Mouse (Mus musculus): Measurements from ENCODE around the gene Tmem174. TPM values are rescaled to one million over a fixed set of nuclear protein-coding genes. Genes with fewer than 3 reads are reported as not detected.

The Tmem174 gene
- polyA plus RNA-seq, 1 experiment from 2014 or later = not detected

DNA sequence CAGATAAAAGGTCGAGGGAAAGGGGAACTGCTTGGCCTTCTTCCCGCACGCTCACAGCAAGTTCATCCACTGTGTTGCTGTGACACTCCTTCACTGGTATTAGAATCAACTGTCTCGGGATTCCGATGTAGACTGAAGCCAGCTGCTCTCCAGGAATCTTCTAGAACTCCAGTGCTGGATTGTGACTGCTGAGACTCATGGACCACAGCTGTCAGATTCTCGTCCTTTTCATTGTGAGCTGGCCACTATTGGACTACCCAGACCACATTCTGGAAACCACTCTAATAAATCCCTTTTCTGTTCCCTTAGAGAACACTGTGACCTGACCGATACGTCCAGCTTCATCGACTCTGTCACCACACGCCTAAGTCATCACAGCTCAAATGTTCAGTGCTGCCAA lies 28.0 kb upstream of the Tmem174 start:
- no peak for DNase-seq (ENCODE audit: low spot score)

GRCm38 (mm10) chr13:98662173-98662675 lies 25.0 kb upstream of the Tmem174 start:
- Histone ChIP-seq H3K9me3 (ENCODE audit: control insufficient read depth, low read length) (no peaks in the 10 kb centered on the region; the same call in 1 of the 2 replicates), H3K9ac (ENCODE audit: low read depth, low read length) (no peak overlapping the region), H3K4me1 (replicated peaks; ENCODE audit: control insufficient read depth, insufficient read depth, low read length) (no peaks in the 10 kb centered on the region), H3K36me3 (ENCODE audit: control insufficient read depth, insufficient read depth, low read length) (no peaks in the 10 kb centered on the region), H3K27me3 (replicated peaks; ENCODE audit: control insufficient read depth, insufficient read depth, low read length) (no peaks in the 10 kb centered on the region; the same call in 1 of the 2 replicates), H3K27ac (ENCODE audit: low read depth, low read length) (no peak overlapping the region), H3K4me3 (ENCODE audit: low read depth, low read length) (no peak overlapping the region), H3K4me2 (no peak overlapping the region)
- DNase-seq (ENCODE audit: low spot score) = no peak
- 77% methylated on average over 4 of the region's 4 CpGs for WGBS
- ATAC-seq (replicated peaks; ENCODE audit: low FRiP score) = no peak

More for the DNA sequence above, 28.0 kb upstream of the Tmem174 start:
- H3K36me3 ChIP-seq (ENCODE audit: control insufficient read depth, insufficient read depth, low read length) = no peaks in the 10 kb centered on the region
- no peak overlapping the region for H3K27ac ChIP-seq (ENCODE audit: low read depth, low read length)
- H3K4me3 ChIP-seq (ENCODE audit: low read depth, low read length) = no peak overlapping the region
- no peaks in the 10 kb centered on the region for H3K27me3 ChIP-seq (replicated peaks; ENCODE audit: control insufficient read depth, insufficient read depth, low read length)
- H3K4me2 ChIP-seq = no peak overlapping the region
- 79% methylated on average over 10 of the region's 10 CpGs for WGBS
- no peak for ATAC-seq (replicated peaks; ENCODE audit: low FRiP score)
- H3K9me3 ChIP-seq (ENCODE audit: control insufficient read depth, low read length) = no peaks in the 10 kb centered on the region; the same call in 1 of the 2 replicates
- H3K4me1 ChIP-seq (replicated peaks; ENCODE audit: control insufficient read depth, insufficient read depth, low read length) = no peaks in the 10 kb centered on the region
- no peak overlapping the region for H3K9ac ChIP-seq (ENCODE audit: low read depth, low read length)

GRCm38 (mm10) chr13:98656034-98656471 lies 18.8 kb upstream of the Tmem174 start:
- Histone ChIP-seq H3K9me3 (ENCODE audit: control insufficient read depth, low read length) (no peaks in the 10 kb centered on the region), H3K9ac (ENCODE audit: low read depth, low read length) (no peak overlapping the region), H3K36me3 (ENCODE audit: control insufficient read depth, insufficient read depth, low read length) (no peaks in the 10 kb centered on the region), H3K4me3 (ENCODE audit: low read depth, low read length) (no peak overlapping the region), H3K4me2 (no peak overlapping the region), H3K4me1 (replicated peaks; ENCODE audit: control insufficient read depth, insufficient read depth, low read length) (no peaks in the 10 kb centered on the region), H3K27ac (ENCODE audit: low read depth, low read length) (no peak overlapping the region), H3K27me3 (replicated peaks; ENCODE audit: control insufficient read depth, insufficient read depth, low read length) (no peaks in the 10 kb centered on the region; the same call in 1 of the 2 replicates)
- ATAC-seq (replicated peaks; ENCODE audit: low FRiP score) (no peak), DNase-seq (ENCODE audit: low spot score) (no peak)
- WGBS = 86% methylated on average over 16 of the region's 16 CpGs

- no peaks in the 10 kb centered on the region for H3K9me3 ChIP-seq (ENCODE audit: control insufficient read depth, low read length)
- no peak overlapping the region for H3K9ac ChIP-seq (ENCODE audit: low read depth, low read length)
- ATAC-seq (replicated peaks; ENCODE audit: low FRiP score) (no peak), DNase-seq (ENCODE audit: low spot score) (no peak)
- no peaks in the 10 kb centered on the region for H3K4me1 ChIP-seq (replicated peaks; ENCODE audit: control insufficient read depth, insufficient read depth, low read length)
- H3K27ac ChIP-seq (ENCODE audit: low read depth, low read length) = no peak overlapping the region
- WGBS = 86% methylated on average over 4 of the region's 4 CpGs
- no peaks in the 10 kb centered on the region; the same call in 1 of the 2 replicates for H3K27me3 ChIP-seq (replicated peaks; ENCODE audit: control insufficient read depth, insufficient read depth, low read length)
- no peak overlapping the region for H3K4me2 ChIP-seq
- H3K4me3 ChIP-seq (ENCODE audit: low read depth, low read length) = no peak overlapping the region
- H3K36me3 ChIP-seq (ENCODE audit: control insufficient read depth, insufficient read depth, low read length) = no peaks in the 10 kb centered on the region
Observed at GRCm38 (mm10) chr13:98655346-98655745, 18.1 kb upstream of the Tmem174 start.

- DNase-seq (ENCODE audit: low spot score) = no peak
- WGBS = 83% methylated on average over 10 of the region's 10 CpGs
- H3K4me1 ChIP-seq (replicated peaks; ENCODE audit: control insufficient read depth, insufficient read depth, low read length) = no peaks in the 10 kb centered on the region
Observed at GRCm38 (mm10) chr13:98654129-98654939, 17.1 kb upstream of the Tmem174 start.

DNA sequence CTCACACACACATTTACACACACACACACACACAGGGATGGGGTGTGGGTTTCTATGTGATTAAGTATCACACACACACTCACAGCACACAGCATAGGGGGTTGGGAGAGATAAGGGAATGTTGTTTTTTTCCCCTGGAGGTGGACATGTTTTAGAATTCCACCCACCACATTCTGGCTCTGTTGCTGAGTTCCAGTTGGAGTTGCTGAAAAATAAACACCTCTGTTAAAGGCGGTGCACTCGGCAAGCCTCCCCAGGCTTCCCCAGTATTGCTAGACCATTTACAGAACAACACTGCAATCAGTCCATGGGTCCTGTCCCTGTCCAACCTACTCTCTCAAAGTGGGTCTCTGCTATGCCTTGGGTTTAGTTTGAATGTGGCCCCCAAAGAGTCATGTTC lies 15.0 kb upstream of the Tmem174 start:
- 75% methylated on average over 2 of the region's 2 CpGs for WGBS
- Histone ChIP-seq H3K9ac (ENCODE audit: low read depth, low read length) (no peak overlapping the region), H3K9me3 (ENCODE audit: control insufficient read depth, low read length) (no peaks in the 10 kb centered on the region), H3K27me3 (replicated peaks; ENCODE audit: control insufficient read depth, insufficient read depth, low read length) (no peaks in the 10 kb centered on the region), H3K27ac (ENCODE audit: low read depth, low read length) (no peak overlapping the region), H3K4me3 (ENCODE audit: low read depth, low read length) (no peak overlapping the region), H3K36me3 (ENCODE audit: control insufficient read depth, insufficient read depth, low read length) (no peaks in the 10 kb centered on the region), H3K4me1 (replicated peaks; ENCODE audit: control insufficient read depth, insufficient read depth, low read length) (no peaks in the 10 kb centered on the region), H3K4me2 (no peak overlapping the region)
- ATAC-seq (replicated peaks; ENCODE audit: low FRiP score) (no peak), DNase-seq (ENCODE audit: low spot score) (no peak)

More at GRCm38 (mm10) chr13:98654129-98654939, 17.1 kb upstream of the Tmem174 start:
- no peak overlapping the region for H3K9ac ChIP-seq (ENCODE audit: low read depth, low read length)
- ATAC-seq (replicated peaks; ENCODE audit: low FRiP score) = no peak
- H3K9me3 ChIP-seq (ENCODE audit: control insufficient read depth, low read length) = no peaks in the 10 kb centered on the region
- H3K27ac ChIP-seq (ENCODE audit: low read depth, low read length) = no peak overlapping the region
- H3K36me3 ChIP-seq (ENCODE audit: control insufficient read depth, insufficient read depth, low read length) = no peaks in the 10 kb centered on the region
- H3K4me2 ChIP-seq = no peak overlapping the region
- H3K27me3 ChIP-seq (replicated peaks; ENCODE audit: control insufficient read depth, insufficient read depth, low read length) = no peaks in the 10 kb centered on the region; the same call in 1 of the 2 replicates
- no peak overlapping the region for H3K4me3 ChIP-seq (ENCODE audit: low read depth, low read length)

DNA sequence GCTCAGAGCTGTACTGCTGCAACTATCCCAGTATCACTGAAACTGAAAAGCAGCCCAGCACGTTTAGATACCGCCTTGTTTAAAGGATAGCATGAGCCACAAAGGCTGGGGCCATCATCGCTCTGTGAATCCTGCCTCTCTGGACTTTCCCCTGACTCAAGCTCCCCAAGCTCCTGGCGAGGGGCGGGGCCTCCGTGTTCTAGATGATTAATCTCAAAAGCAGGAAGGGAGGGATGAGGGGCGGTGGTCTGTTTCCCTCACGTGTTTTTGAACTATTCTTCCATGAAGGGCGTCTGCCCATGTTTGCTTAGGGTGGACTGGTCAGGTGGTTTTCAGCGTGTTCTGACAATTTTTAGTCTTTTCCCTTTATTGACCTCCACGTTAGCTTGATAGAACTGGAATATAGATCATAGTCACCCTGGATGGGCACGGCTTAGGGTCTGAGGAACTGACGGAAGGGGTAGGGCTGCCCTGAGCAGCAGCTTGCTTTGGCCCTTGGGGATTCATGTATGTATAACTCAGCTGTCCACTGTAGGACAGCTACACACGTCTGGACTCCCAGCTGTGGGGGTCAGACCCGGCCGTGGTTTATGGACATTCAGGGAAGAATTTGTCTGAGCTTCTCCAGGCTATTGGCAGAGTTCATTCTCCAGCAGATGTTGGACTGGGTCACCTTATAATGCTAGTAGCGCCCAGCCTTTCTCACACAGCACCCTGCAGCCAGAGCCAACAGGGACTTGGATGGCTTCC lies 14.2 kb upstream of the Tmem174 start:
- Histone ChIP-seq H3K36me3 (ENCODE audit: control insufficient read depth, insufficient read depth, low read length) (no peaks in the 10 kb centered on the region), H3K4me3 (ENCODE audit: low read depth, low read length) (no peak overlapping the region), H3K9ac (ENCODE audit: low read depth, low read length) (no peak overlapping the region), H3K4me2 (no peak overlapping the region), H3K4me1 (replicated peaks; ENCODE audit: control insufficient read depth, insufficient read depth, low read length) (no peaks in the 10 kb centered on the region), H3K27ac (ENCODE audit: low read depth, low read length) (no peak overlapping the region), H3K9me3 (ENCODE audit: control insufficient read depth, low read length) (no peaks in the 10 kb centered on the region), H3K27me3 (replicated peaks; ENCODE audit: control insufficient read depth, insufficient read depth, low read length) (no peaks in the 10 kb centered on the region)
- 69% methylated on average over 17 of the region's 17 CpGs for WGBS
- DNase-seq (ENCODE audit: low spot score) (no peak), ATAC-seq (replicated peaks; ENCODE audit: low FRiP score) (no peak)

DNA sequence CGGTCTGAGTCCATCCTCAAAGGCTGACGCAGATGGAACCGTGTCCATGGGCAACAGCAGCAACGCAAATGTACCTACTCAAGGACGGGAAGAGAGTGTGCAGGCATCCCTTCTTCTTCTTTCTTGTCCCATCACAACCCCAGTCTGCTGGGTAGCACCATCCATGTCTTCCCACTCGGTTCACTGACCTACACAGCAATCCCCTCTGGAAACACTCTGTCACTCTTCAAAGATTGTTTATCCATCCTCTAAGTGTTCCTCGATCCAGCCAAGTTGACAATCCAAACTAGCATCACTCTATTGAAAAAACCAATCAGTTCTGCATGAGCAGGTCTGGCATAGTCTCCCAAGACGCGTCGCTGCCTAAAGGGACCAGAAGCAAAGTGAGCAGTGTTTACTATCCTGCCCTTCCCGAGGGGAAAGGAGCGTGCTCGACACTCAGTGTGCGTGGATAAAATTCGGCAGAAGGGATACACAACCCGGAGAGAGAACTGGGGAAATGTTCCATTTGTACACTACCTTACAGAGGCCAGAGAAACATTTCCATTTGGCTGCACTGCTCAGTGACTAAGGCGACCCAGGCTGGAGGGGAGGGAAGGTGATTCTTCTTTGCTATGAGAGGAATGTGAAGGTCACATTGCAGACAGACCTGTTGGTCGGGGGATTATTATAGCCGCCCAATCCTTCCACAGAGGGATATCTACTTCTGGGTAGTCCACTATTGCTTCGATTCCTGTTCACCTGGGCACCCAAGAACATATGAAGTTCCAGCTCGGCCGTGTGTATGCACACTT lies 10.8 kb upstream of the Tmem174 start:
- H3K27ac ChIP-seq (ENCODE audit: low read depth, low read length) = no peak overlapping the region
- ATAC-seq (replicated peaks; ENCODE audit: low FRiP score) (no peak), DNase-seq (ENCODE audit: low spot score) (no peak)
- no peak overlapping the region for H3K4me2 ChIP-seq
- H3K27me3 ChIP-seq (replicated peaks; ENCODE audit: control insufficient read depth, insufficient read depth, low read length) = no peaks in the 10 kb centered on the region
- no peaks in the 10 kb centered on the region for H3K9me3 ChIP-seq (ENCODE audit: control insufficient read depth, low read length)
- H3K4me3 ChIP-seq (ENCODE audit: low read depth, low read length) = no peak overlapping the region
- no peak overlapping the region for H3K9ac ChIP-seq (ENCODE audit: low read depth, low read length)
- no peaks in the 10 kb centered on the region for H3K36me3 ChIP-seq (ENCODE audit: control insufficient read depth, insufficient read depth, low read length)
- 84% methylated on average over 22 of the region's 22 CpGs for WGBS
- H3K4me1 ChIP-seq (replicated peaks; ENCODE audit: control insufficient read depth, insufficient read depth, low read length) = no peaks in the 10 kb centered on the region
